Mouse (Mus musculus) lung, adult 2 months (tissue): ENCODE results near the gene Fam189a1. TPM values are rescaled to one million over a fixed set of nuclear protein-coding genes. Genes with fewer than 3 reads are reported as not detected.

Experiments used
- DNase-seq: peaks from one replicate; pipeline ENCODE4 v3.0.0; 2022
- H3K4me1 ChIP-seq: fragments of 200-500 bp; 2 replicates; pipeline ENCODE4 v1.6.1; 2011; ENCODE audit warnings: low read length; ENCODE audit not compliant: control insufficient read depth, insufficient read depth
- H3K4me3 ChIP-seq: fragments of 200-500 bp; replicated peaks from 2 replicates; pipeline ENCODE3; 2011; ENCODE audit warnings: low read depth, mild to moderate bottlenecking, control low read depth, low read length; ENCODE audit errors: extremely low read depth
- CTCF ChIP-seq: fragments of 200-500 bp; IDR thresholded peaks from 2 replicates; pipeline ENCODE4 v1.5.1; 2011; ENCODE audit warnings: mild to moderate bottlenecking, low read length, control low read depth; ENCODE audit not compliant: insufficient read depth
- POLR2A ChIP-seq: fragments of 200-500 bp; IDR thresholded peaks from 2 replicates; pipeline ENCODE4 v1.6.1; 2011; ENCODE audit warnings: low read depth, mild to moderate bottlenecking, control low read depth, low read length, borderline replicate concordance; ENCODE audit errors: extremely low read depth
- WGBS: fragments of 180-500 bp; shearing (Covaris S2); methylation state at CpG from one replicate; pipeline ENCODE4 v1.1.7; 2018; 5-methylcytosine and 5-hydroxymethylcytosine counted together
- polyA plus RNA-seq: library from polyadenylated mRNA; depleted of rRNA; stranded (reverse); fragments of >200 nt; gene quantifications from 2 replicates; pipeline ENCODE4 v1.2.3, GENCODE M21; 2012

Fam189a1 gene
- polyA plus RNA-seq, 1 experiment, result 2.8 TPM

GRCm38 (mm10) chr7:64944175-64944574 is 212.2 kb downstream of the Fam189a1 start:
- 86% methylated on average over 8 of the region's 8 CpGs for WGBS
- Histone ChIP-seq H3K4me3 (no peak overlapping the region), H3K4me1 (no peaks in the 10 kb centered on the region)
- TF ChIP-seq CTCF (no peak), POLR2A (no peak)
- DNase-seq, result no peak

GRCm38 (mm10) chr7:64936927-64937326 is 219.4 kb downstream of the Fam189a1 start:
- 67% methylated on average over 4 of the region's 4 CpGs for WGBS
- H3K4me1 ChIP-seq, result no peaks in the 10 kb centered on the region
- H3K4me3 ChIP-seq, result no peak overlapping the region
- TF ChIP-seq POLR2A (no peak), CTCF (no peak)
- DNase-seq, result no peak

GRCm38 (mm10) chr7:64934115-64934514 is 222.3 kb downstream of the Fam189a1 start:
- 55% methylated on average over 3 of the region's 3 CpGs for WGBS
- no peak for TF ChIP-seq CTCF
- no peak for TF ChIP-seq POLR2A
- no peak for DNase-seq
- Histone ChIP-seq H3K4me3 (no peak overlapping the region), H3K4me1 (no peaks in the 10 kb centered on the region)

- TF ChIP-seq POLR2A (no peak), CTCF (no peak)
- 51% methylated on average over 4 of the region's 4 CpGs for WGBS
- no peaks in the 10 kb centered on the region for H3K4me1 ChIP-seq
- no peak for DNase-seq
- no peak overlapping the region for H3K4me3 ChIP-seq
These were observed 225.4 kb downstream of the Fam189a1 start for GRCm38 (mm10) chr7:64930980-64931379.

- no peak for DNase-seq
- no peaks in the 10 kb centered on the region for H3K4me1 ChIP-seq
- H3K4me3 ChIP-seq, result no peak overlapping the region
- TF ChIP-seq CTCF, result no peak
- TF ChIP-seq POLR2A, result no peak
- 70% methylated on average over 5 of the region's 5 CpGs for WGBS
These were observed 232.5 kb downstream of the Fam189a1 start for GRCm38 (mm10) chr7:64923918-64924317.

GRCm38 (mm10) chr7:64921189-64921588 is 235.2 kb downstream of the Fam189a1 start:
- TF ChIP-seq POLR2A, result no peak
- no peak for TF ChIP-seq CTCF
- H3K4me1 ChIP-seq, result no peaks in the 10 kb centered on the region
- 82% methylated on average over 13 of the region's 13 CpGs for WGBS
- no peak for DNase-seq
- no peak overlapping the region for H3K4me3 ChIP-seq

GRCm38 (mm10) chr7:64920735-64921134 is 235.6 kb downstream of the Fam189a1 start:
- no peak for DNase-seq
- no peaks in the 10 kb centered on the region for H3K4me1 ChIP-seq
- WGBS, result 72% methylated on average over 5 of the region's 5 CpGs
- no peak for TF ChIP-seq CTCF
- no peak for TF ChIP-seq POLR2A
- H3K4me3 ChIP-seq, result no peak overlapping the region

- no peak for TF ChIP-seq CTCF
- no peak for TF ChIP-seq POLR2A
- DNase-seq, result no peak
- WGBS, result 38% methylated on average over 7 of the region's 7 CpGs
- Histone ChIP-seq H3K4me1 (no peaks in the 10 kb centered on the region), H3K4me3 (no peak overlapping the region)
These were observed 239.7 kb downstream of the Fam189a1 start for GRCm38 (mm10) chr7:64916654-64917053.

GRCm38 (mm10) chr7:64915121-64915520 is 241.2 kb downstream of the Fam189a1 start:
- TF ChIP-seq POLR2A (no peak), CTCF (no peak)

GRCm38 (mm10) chr7:64911945-64912344 is 244.4 kb downstream of the Fam189a1 start:
- no peak for TF ChIP-seq CTCF
- TF ChIP-seq POLR2A, result no peak
- Histone ChIP-seq H3K4me3 (no peak overlapping the region), H3K4me1 (no peaks in the 10 kb centered on the region)
- 59% methylated on average over 2 of the region's 2 CpGs for WGBS
- DNase-seq, result no peak

More at GRCm38 (mm10) chr7:64915121-64915520, 241.2 kb downstream of the Fam189a1 start:
- 53% methylated on average over 2 of the region's 2 CpGs for WGBS
- Histone ChIP-seq H3K4me1 (no peaks in the 10 kb centered on the region), H3K4me3 (no peak overlapping the region)
- no peak for DNase-seq

- no peak for DNase-seq
These were observed 246.2 kb downstream of the Fam189a1 start for GRCm38 (mm10) chr7:64910208-64910607.

More at GRCm38 (mm10) chr7:64910208-64910607, 246.2 kb downstream of the Fam189a1 start:
- no peak for TF ChIP-seq CTCF
- no peak for TF ChIP-seq POLR2A
- H3K4me1 ChIP-seq, result no peaks in the 10 kb centered on the region
- WGBS, result 76% methylated on average over 2 of the region's 2 CpGs
- no peak overlapping the region for H3K4me3 ChIP-seq
